Mouse (Mus musculus): ENCODE measurements at regions not wholly inside any gene's neighbourhood (a gene's known extent, or its start where the extent isn't known, plus 50 kb on each side); places are given as distances from the start of the nearest gene placed in this dataset.

DNA sequence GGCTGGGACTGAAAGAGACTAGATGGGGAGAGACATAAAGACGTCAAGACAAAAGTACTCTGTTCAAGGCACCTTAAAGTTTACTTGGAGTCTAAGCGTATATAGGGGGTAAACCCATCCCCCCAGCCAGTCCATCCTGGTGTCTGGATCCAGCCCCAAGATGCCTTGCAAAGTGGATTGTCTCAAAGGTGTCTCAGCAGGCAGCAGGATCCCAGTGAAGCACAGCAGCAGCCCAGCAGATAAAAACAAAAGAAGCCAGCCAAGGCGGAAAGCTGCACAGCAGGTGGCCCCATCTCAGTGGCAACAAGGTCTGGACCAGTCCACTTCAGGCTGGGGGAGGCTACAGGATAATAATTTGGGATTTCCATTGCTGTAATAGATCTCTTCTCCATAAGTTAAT lies 72.0 kb upstream of the Col5a2 start:
- no peak for DNase-seq

DNA sequence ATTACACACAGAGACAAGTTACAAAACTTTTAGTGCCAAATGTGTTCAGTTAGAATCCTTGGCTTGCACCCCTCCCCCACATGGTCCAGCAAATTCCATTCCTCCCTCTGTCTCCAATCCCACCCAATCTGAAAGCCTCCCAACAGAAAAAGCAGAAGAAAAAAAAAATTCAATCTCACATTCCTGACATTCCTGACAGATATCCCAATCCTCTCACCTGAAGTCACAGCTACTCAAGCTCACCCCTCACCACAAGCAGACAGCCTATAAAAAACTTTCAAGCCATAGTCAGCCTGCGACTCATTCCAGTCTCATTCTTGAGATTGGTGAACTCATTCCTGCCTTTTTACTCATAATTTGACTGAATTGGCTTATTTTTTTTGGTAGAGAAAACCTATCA lies 77.4 kb upstream of the Col5a2 start:
- DNase-seq = no peak

DNA sequence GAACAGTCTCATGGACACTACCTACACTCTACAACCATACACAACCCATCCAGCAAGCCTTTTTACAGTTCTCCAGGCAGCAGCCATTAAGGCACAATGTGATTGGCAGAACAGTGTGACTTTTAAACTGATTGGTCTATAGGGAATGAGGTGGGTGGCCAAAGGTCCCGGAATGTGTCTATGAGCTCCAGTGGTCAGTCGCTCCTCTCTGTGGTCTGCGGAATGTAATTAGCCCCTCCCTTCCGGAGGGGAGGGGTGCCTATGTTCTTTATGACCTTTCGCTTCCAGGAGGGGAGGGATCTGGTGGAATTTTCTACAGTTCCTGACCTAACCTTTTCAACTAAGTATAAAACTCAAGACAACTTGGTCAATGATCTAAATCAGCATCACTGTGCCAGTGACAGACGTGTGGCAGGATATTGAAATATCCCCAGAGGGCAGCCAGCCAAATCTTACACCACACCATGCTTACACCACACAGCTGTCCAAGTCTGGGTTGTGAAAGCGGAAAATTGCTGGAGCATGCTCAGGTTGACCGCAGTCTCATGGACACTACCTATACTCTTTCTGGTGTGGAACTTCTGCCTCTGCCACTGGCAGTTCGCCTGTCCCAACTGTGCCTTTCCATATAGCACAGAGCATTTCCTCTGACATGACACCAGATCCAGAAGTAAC lies 84.4 kb upstream of the Col5a2 start:
- no peak for DNase-seq

DNA sequence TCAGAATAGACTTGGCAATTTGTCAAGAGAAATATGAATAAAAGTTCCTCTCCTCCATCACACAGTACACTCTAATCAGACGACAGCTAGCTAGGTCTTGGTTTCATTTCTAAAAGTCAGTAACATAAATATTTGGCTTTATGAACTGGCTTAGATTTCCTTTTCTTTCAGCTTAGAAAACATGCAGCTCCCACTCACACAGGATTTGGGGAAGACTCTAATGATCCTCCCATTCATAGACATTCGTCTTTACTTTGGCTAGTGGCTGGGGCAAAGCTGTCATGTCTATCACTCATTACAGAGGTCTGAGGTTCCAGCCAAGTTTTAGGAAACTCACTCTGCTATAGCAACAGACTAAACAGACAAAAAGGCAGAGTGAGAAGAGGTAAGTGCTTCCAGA lies 94.2 kb upstream of the Col5a2 start:
- DNase-seq = no peak

DNA sequence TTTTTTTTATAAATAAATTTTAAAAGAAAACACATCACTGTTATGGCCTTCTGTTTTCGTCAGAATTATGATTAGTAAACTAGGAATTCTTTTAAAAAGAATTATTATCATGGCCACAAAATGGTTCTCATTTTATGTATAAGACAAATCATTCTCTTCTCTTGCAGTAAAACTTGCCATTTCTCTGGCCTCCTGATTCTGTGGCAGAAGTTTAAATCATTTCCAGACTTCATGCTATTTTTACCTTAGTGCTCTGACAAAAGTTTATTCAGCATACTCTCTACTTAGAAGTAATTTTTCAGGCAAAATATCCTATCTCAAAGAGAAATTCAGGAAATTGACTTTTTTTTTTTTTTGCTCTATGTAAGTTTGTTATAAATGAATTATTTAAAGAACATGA lies 96.3 kb upstream of the Col5a2 start:
- DNase-seq = no peak

DNA sequence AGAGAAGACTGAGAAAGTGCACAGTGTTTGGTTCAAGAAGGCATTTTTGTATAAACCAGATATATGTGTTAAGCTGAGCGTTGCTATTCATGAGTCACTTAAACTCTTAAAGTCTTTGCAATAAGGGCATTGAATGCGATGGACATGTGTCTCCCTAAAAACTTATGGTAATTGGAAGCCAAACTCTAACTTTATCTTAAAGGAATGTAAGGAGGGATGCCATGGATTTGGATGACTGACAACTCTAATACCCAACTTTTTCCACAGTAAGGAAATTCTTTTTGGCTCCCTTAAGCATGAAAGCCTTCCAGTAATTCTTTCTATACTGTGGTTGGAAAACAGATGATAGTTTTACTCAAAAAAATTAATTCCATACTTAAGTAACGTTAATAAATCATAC lies 96.9 kb upstream of the Col5a2 start:
- no peak for DNase-seq

DNA sequence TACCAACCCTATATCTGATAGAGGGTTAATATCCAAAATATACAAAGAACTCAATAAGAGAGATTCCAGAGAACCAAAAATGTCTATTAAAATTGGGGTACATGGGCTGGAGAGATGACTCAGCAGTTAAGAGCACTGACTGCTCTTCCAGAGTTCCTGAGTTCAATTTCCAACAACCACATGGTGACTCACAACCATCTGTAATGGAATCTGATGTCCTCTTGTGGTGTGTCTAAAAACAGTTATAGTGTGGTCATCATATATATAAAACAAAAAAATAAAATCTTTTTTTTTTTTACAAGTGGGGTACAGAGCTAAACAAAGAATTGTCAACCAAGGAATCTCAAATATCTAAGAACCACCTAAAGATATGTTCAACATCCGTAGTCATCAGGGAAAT lies 102.5 kb upstream of the Col5a2 start:
- no peak for DNase-seq

DNA sequence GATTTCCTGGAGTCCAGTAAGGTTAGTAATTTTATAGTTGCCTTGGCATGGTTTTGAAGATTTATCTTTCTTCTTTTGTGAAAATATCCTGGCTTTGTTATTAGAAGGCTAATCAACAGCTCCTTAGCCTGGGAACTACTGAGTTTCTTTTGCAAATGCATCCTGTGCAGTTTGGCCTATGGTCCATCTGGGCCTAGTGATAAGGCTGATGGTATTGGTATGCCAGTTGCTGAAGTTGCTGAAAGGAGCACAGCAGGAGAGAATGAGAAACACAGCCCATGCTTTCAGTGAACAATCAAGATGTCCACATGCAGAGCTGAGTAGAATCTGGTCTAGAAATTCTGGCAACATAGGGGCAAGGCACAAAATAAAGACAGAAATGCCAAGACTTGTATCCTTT lies 105.2 kb upstream of the Col5a2 start:
- no peak for DNase-seq

DNA sequence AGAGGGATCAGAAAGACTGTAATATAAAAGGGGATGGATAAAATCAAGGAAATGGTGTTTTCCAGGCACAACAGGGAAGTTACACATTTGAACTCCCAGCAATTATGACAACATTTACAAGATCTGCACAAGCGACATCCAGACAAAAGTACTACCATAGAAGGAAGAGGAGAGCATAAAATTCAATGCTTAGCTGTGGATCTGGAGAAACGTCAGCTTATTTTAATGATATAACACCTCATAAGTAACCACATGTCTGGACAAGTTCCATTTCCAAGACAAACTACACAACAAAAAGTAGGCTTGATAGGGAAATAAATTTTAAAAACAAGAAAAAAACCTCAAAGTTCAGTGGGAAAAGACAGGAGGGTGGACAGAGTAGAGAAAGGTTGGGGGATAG lies 115.9 kb upstream of the Col5a2 start:
- no peak for DNase-seq

DNA sequence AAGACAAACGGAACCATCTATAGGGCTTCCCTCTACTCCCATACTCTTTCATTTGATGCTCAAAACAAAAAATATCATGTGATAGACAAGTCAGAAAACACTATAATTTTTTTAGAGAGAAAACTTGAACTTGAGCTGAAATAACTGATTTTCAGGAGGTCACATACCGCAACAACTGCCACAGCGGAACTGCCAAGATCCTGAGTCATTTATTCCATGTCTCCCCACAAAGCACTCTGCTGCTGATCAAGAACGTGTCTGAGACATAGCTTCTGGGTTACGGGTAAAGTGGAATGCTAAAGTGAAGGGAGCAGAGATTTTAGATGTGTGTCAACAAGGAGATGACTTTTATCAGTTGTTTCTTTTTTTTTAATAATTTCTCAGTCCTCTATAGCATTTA lies 122.8 kb upstream of the Col5a2 start:
- DNase-seq = no peak

DNA sequence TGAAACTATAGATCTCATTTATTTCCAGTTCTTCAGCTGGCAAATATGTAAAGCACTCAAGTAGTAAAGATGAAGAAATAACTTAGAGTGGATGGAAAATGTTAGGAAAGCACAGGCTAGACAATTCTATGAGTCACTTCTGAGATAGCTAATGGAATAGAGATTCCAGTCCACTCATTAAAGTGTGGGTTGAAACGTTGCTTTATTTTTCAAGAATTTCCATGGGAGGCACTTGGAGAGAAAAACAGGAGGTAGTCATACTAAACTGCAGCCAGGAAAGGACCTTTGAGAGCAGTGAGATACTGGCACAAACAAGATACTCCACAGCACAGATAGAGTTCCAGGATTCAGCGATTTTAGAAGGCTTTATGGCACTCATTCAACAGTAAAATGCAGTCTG lies 123.7 kb upstream of the Col5a2 start:
- no peak for DNase-seq

DNA sequence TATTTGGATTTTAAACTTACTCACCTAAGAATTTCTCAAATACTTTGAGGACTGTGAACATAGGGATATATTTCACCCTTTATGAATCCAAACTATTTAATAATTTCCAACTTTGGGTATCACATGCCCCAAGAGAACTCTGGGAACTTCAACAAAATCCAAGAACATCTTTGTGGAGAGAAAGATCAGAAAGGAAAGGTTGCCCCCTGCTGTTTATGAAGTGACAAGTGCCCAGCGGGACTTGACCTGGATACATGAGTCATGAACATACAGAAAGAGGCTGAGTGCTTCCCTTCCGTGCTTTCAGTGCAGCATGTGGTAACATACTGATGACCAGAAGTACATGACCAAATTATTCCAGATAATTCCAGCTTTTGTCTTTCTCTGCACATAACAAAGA lies 124.8 kb upstream of the Col5a2 start:
- DNase-seq = peak; percentile 3

DNA sequence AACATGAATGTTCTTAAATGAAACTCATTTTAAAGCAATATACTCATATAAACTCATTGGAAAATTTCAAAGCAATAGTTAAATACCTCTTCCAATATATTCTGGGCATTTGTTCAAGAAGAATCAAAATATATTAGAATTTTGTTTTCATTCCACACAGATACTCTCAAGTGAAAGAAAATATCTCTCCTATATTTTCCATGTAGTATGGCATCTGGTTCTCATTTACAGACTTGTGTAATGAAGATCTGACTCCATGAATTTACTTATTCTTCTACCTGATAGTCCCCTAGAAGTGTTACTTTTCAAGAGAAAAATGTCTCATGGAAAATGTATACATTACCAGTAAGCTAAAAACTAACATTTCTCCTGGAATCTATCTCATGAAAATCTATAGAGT lies 144.2 kb upstream of the Col5a2 start:
- no peak for DNase-seq

DNA sequence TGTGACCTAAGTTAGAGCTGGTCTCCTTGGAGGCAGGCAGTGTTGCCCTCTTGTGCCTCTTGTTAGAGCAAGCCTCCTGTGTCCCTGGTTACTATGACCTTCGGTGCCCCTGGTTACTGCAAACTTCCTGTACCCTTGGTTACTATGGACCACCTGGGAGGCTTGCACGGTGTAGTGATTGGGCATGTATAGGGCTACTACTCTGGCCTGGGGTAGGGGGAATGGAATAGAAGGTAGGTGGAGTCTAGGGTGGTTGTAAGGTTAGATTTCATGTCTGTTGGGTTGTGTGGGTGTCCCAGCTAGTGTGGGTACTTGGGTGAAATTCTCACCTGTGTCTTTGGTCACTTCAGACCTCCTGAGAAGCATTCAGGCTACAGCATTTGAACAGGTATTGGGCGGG lies 141.7 kb upstream of the Wdr75 start:
- DNase-seq = no peak

DNA sequence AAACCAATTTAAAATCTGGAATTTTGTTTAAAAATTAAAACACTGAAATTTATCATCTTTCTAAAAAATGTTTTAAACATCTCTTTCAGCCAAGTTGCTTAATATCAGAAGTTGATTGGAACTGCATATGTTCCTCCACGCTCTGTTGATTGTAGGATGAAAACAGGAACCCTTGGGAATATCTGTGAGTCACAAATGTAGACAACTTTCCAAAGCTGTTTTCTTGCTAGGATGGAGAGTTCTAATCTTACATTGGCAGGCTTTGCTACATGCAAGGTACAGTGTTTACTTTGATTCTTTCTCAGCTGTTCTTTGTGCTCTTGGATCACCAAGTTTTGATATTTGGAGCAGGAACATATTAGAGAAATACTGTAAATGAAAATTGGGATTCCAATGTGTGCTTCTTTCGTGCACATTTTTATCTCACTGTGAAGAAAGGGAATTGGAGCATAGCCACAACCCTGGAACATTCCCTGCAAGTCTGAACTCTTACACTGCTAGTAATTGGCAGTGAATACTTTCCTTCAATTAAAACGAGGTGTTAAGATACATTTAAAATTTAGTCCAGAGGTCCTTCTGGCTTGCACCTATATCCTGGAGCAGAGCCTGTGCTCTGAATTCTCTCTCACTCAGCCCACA lies 131.0 kb upstream of the Wdr75 start:
- no peak for DNase-seq

DNA sequence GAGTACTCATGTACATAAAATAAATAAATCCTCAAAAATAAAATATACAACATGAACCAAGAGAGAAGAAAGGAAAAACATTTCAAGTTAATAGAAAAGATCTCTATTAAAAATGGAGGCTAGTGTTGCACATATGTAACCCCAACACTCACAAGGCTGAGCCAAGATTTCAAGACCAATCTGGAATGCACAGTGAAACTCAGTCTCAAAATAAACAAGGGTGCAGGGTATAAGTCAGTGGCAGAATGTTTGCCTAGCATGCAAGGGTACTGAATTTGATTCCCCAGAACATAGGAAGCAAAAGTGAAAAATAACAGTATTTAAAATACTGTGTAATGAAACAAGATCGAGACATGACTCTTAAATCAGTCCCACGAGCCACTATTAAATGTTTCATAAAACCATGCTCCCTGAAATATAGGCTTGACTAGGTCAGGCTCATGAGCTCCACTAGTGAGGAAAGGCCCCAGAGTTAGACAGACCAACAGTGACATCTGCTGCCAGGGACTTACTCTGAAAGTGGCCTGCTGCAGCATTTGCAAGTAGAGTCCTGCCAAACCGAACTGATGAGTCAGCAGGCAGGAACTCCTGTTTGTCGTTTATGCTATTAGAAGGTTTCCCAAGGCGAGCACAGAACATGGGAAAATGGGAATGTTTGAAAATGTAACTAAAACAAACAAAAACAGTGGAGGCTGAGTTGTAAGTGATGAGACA lies 122.4 kb upstream of the Wdr75 start:
- peak; percentile 46 for DNase-seq

DNA sequence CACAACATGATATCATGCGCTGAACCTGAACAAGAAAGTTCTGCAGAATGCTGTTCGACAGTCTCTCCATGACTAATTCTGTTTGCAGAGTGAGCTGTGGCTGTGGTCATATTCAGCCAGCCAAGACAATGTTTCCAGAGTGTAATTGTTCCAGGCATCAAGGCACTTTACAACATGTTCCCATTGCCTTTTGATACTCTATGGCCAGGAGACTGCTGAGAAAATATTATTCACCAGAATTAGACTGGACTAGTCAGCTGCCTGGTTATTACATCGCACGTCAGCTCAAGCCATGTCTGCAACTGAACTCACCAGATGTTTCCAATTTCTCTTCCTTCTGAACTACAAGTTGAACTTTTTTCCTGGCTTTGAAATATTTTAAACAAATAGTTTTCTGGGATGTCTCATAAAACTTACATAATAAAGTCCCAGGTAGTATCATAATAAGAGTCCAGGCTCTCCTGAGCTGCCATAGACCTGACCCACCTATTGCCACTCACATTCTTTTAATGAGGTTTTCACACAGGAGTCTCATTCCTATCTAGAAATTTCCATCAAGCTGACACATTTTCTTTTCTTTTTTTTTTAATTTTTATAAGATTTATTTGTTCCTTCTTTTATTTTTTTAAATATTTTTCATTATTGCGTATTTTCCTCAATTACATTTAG lies 119.1 kb upstream of the Wdr75 start:
- no peak for DNase-seq

DNA sequence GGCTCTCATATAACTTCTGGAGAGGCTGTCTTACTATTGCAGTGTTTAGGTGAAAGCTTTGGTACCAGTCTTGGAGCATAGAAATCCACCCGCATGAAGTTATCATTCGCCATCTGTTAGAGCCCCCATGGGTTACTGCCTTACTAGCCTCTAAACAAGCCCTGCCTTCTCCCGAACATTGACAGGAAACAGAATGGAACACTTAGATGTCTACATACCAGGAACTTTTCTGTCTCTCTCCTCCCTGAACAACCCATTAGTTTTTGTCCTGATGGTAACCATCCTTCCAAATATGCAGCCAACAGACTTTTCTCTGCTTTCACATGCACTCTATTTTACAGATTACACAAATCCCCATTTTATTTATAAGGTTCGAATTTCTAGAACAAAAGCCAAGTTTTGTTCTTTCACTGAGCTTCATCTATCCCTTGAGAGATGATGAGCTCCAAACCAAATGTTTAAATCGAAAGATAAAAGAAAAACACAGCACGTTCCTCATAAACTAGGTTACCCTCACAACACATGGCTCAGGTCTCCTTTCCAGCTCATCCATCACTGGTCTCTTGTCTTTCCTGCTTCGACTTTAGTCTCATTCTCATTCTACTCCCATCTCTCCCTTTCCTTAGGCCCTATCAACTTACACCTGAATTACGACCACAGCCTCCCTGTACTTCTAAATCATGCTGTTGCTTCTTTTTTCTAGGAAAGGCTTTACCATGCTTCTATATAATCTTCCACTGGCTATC lies 114.8 kb upstream of the Wdr75 start:
- DNase-seq = no peak

DNA sequence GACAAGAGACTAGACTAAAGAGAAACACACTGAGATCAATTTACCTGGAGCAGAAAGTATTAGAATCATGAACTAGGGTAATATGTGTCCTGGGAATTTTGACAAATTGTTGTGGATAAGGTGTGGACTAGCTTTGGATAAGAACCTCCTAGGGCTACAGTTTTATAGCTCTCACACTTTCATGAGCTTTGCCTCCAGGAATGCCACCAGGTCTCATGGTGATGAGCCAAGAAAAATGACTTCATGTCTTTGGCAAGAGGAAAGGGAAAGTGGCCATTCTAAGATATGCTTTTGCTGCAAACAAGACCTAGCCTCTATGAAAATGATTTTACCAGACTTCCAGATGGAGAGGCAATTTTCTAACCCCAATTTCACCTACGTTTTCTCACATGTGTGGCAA lies 94.1 kb upstream of the Wdr75 start:
- no peak for DNase-seq

DNA sequence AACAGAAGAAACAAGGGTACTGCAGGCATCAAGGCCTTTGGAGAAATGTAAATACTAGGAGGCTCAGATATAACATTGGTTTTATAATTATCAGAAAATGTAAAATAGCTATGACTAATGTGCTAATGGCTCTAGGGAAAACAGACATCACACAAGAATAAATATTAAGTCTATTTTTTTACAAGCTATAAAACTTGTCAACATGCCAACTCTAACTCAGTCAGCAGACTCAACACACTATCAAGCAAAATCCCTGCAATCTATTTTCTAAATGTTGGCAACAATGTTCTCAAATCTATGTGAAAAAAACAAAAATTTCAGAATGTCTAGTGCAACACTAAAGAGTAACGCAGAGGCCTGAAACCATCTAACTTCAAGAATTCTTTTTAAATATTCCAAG lies 93.5 kb upstream of the Wdr75 start:
- DNase-seq = no peak

DNA sequence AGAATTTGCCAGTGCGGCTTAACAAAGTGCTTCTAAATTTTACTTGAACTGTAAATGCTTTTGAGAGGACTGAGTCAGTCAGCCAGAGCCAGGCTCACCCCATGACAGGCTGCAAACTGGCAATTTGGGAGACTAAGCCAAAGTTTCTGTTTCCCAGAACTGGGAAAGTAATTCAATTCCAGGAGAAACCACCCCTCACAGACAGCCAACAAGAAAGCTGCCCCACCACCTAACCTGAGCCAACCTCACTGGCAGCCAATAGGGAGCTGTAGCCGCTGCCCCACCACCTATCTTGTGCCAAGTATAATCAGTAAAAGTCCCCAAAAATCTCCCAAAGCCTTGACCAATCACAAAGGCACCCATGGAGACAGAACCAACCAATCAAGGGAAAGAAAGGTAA lies 71.6 kb upstream of the Wdr75 start:
- DNase-seq = peak; percentile 12

DNA sequence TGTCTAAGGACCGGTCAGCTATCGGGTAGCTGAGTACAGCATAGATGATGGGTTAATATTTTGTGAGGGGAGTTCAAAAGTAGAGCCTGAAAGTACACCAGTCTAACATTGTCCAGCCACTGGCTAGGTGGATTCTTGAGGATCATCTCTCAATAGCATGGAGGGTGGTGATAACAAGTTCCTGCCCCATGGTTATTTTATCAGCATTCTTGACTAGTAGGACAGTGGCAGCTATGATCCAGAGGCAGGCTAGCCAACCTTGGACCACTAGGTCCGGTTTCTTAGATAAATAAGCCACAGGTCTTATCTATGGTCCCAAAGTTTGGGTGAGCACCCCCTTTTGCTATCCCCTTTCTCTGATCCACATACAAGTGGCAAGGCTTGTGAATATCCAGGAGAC lies 62.0 kb upstream of the Wdr75 start:
- DNase-seq = no peak

DNA sequence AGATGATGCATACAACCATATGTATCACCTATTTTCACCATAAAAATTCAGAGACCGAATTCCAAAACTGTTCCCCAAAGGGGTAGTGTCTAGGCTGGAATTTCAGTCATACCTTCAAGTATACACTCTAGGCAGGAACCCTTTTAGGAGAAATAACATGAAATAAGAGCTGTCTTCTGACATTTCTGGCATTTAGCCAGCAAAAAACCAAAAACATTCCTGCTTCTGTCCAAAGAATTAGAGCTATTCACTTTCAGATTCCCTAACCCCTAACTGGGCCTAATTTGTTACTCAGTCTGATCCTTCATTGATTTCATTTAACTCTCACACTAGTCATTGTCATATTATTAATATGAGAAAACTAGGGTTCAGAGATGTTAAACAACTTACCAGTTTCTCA lies 49.8 kb upstream of the Wdr75 start:
- no peak for DNase-seq
